Mouse (Mus musculus): Measurements from ENCODE around the gene Lrrc20. TPM values are rescaled to one million over a fixed set of nuclear protein-coding genes. Genes with fewer than 3 reads are reported as not detected.
"Not testable (repeated sequence)": the region's sequence is repeated elsewhere in the genome, so short reads cannot be mapped to it uniquely, and the experiment has no call there.

Gene Lrrc20
- polyA plus RNA-seq, 1 experiment from 2014 or later, result 14.5 TPM

DNA sequence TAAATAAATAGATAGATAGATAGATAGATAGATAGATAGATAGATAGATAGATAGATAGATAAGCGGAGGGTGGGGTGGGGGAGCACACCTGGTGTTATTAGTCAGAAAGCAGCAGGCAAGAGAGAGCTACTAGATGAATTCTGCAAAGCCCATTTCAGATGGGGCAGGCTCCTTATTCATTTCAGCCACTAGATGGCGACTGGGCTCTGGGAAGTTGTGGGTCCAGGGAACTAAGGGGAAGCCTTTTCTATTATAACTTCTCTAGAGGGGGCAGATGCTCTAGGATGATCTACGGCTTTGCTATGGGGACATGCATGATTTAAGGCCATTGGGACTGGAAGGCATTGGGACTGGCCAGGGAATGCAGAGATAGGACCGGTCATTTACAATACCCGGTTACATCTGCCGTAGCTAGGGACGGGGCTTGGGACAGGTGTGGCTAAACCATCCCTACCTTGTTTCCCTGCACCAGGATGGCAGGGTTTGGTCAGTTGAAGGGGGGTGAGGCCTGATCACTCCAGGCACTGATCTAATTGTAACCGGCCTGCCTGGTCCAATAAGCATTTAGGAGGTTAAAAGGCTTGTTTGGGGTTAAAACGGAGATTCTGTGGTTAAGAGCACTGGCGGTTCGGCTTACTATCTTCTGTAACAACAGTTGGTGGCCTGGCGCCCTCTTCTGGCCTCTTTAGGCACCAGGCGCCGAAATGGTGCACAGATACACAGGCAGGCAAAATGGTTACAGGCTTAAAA is 126.9 kb downstream of the Lrrc20 start:
- Histone ChIP-seq H3K4me2 (peak overlapping the region; percentile 43), H3K4me1 (0 out of 2 replicates have a peak, but pooled peaks cover 8% of the 10 kb centered on the region), H3K36me3 (no peaks in the 10 kb centered on the region), H3K4me3 (replicated peaks) (no peak overlapping the region), H3K27ac (replicated peaks) (no peak overlapping the region), H3K9me3 (replicated peaks) (no peaks in the 10 kb centered on the region), H3K9ac (replicated peaks) (no peak overlapping the region), H3K27me3 (replicated peaks) (peaks cover 12% of the 10 kb centered on the region; the same call in 1 of the 2 replicates)
- 11% methylated on average over 14 of the region's 14 CpGs for WGBS
- ATAC-seq (ENCODE audit: low FRiP score), result peak; percentile 53; the same call in 1 of the 2 replicates

DNA sequence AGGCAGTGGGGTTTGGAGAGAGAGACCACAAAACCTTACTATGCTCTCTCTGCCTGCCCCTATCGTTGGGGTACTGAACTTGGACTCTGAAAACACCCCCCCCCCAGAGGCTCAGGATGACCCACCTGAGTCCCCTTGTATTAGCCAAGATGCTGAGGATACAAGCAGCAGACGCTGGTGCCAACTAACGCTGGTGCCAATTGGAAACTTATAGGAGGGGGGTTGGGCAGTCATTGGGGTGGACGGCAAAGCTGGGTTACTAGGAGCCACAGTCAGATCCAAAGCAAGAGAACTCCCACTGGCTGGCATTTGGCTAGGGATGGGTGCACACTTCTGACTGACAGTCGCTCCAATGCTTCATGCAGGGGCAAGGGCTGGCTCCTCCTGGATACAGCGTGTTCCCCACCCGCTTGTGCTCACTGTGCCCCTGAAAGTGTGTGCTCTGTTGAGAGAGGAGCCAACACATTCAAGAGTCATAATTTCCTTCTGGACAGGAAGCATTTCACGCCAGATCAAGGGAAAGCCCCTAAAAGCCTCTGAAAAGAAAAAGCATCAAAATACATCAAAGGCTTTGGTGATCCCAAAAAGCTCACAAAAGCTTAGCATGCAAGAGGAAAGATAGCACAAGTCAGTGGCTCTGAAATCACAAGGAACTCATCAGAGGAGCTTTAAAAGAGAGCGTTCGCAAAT is 128.9 kb downstream of the Lrrc20 start:
- Histone ChIP-seq H3K36me3 (no peaks in the 10 kb centered on the region), H3K4me1 (no peaks in the 10 kb centered on the region), H3K27ac (replicated peaks) (no peak overlapping the region), H3K27me3 (replicated peaks) (peaks cover 8% of the 10 kb centered on the region; the same call in 1 of the 2 replicates), H3K4me2 (no peak overlapping the region), H3K4me3 (replicated peaks) (no peak overlapping the region), H3K9me3 (replicated peaks) (no peaks in the 10 kb centered on the region), H3K9ac (replicated peaks) (no peak overlapping the region)
- 54% methylated on average over 10 of the region's 10 CpGs for WGBS
- ATAC-seq (ENCODE audit: low FRiP score), result no peak

DNA sequence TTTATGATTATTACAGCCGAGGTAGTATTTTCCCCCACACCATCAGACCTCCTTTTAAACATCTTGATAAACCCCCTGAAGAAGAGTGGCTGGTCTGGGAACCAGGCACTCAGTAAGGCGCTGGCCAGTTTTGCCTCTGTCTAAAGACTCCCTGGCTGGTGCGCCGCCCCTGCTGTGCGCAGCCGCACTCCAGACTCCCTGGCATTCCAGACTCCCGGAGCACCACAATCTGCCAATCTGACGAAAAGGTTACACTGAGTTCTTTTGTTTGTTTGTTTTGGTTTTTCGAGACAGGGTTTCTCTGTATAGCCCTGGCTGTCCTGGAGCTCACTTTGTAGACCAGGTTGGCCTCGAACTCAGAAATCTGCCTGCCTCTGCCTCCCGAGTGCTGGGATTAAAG is 129.8 kb downstream of the Lrrc20 start:
- H3K27ac ChIP-seq (replicated peaks); H3K27me3 ChIP-seq (replicated peaks); H3K36me3 ChIP-seq; H3K4me2 ChIP-seq; H3K4me1 ChIP-seq; H3K9ac ChIP-seq (replicated peaks); H3K9me3 ChIP-seq (replicated peaks); H3K4me3 ChIP-seq (replicated peaks); ATAC-seq (ENCODE audit: low FRiP score): not testable (repeated sequence)
- 69% methylated on average over 11 of the region's 11 CpGs for WGBS

DNA sequence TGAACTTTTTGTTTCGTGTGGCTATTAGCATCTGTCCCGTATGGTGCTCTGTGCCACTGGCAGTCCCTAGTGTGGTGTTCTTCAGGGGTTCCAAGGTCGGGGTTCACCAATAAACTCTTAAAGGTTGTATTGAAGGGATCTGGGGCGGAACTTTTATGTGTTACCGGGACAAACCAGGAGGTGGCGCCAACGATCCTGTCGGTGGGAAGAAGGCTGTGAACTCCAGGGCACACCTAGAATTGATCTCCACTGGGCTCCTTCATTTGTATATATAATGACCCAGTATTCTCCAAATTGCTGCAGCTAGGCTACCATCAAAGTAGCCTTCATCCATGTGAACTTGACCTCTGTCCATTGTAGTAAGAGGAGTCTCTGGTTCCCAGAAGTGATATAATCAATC is 130.2 kb downstream of the Lrrc20 start:
- Histone ChIP-seq H3K9me3 (replicated peaks) (no peaks in the 10 kb centered on the region), H3K4me2 (no peak overlapping the region), H3K9ac (replicated peaks) (no peak overlapping the region), H3K27me3 (replicated peaks) (peaks cover 8% of the 10 kb centered on the region; the same call in 1 of the 2 replicates), H3K36me3 (no peaks in the 10 kb centered on the region), H3K27ac (replicated peaks) (no peak overlapping the region), H3K4me1 (no peaks in the 10 kb centered on the region), H3K4me3 (replicated peaks) (no peak overlapping the region)
- 19% methylated on average over 8 of the region's 8 CpGs for WGBS
- ATAC-seq (ENCODE audit: low FRiP score), result no peak

DNA sequence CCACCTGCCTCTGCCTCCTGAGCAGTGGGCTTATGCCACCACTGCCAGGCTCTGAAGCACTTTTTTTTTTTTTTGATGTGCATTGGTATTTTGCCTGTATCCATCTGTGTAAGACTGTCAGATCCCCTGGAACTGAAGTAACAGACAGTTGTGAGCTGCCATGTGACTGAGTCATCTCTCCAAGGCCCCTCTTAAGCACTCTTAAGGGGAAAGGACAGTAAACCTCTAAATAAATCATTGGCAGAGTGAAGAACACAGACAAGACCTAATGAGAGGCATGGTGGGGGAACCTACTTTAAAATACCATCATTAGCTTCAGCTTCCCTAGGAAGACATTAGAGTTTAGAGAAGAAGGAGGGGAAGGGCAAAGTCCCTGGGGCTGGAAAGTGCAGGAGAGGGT is 132.6 kb downstream of the Lrrc20 start:
- Histone ChIP-seq H3K4me2 (no peak overlapping the region), H3K9me3 (replicated peaks) (no peaks in the 10 kb centered on the region), H3K4me3 (replicated peaks) (no peak overlapping the region), H3K27me3 (replicated peaks) (peaks cover 8% of the 10 kb centered on the region; the same call in 1 of the 2 replicates), H3K9ac (replicated peaks) (no peak overlapping the region), H3K27ac (replicated peaks) (no peak overlapping the region), H3K4me1 (no peaks in the 10 kb centered on the region), H3K36me3 (no peaks in the 10 kb centered on the region)
- no peak for ATAC-seq (ENCODE audit: low FRiP score)

DNA sequence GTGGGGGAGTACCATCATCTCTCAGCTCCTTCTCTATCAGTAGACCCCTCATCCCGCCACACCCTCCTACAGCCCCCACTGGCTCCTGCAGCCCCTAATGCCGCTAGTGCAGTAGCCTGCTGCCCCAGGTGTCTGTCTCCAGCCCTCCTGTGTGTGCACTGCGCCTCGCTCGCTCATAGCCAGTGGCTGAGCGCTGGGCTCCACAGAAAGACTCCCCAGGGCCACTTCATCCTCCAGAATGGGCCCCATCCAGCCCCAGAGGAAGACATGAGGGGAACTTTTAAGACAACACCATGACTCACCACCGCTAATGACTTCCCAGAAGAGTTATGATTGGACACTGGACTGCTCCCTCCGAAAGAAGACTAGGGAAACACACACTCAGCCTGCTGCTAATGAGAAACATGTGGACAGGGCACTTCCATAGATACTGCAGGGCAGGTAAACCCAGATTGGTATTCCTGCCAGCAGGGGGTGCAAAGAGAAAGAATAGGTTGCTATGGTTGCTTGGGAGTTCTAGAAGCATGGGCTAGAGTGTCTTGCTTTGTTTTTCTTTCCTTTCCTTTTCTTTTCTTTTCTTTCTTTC is 135.1 kb downstream of the Lrrc20 start:
- Histone ChIP-seq H3K36me3 (no peaks in the 10 kb centered on the region), H3K4me3 (replicated peaks) (no peak overlapping the region), H3K27ac (replicated peaks) (no peak overlapping the region), H3K4me2 (no peak overlapping the region), H3K9me3 (replicated peaks) (no peaks in the 10 kb centered on the region), H3K4me1 (no peaks in the 10 kb centered on the region), H3K27me3 (replicated peaks) (no peaks in the 10 kb centered on the region), H3K9ac (replicated peaks) (no peak overlapping the region)
- 70% methylated on average over 8 of the region's 8 CpGs for WGBS
- ATAC-seq (ENCODE audit: low FRiP score), result no peak

DNA sequence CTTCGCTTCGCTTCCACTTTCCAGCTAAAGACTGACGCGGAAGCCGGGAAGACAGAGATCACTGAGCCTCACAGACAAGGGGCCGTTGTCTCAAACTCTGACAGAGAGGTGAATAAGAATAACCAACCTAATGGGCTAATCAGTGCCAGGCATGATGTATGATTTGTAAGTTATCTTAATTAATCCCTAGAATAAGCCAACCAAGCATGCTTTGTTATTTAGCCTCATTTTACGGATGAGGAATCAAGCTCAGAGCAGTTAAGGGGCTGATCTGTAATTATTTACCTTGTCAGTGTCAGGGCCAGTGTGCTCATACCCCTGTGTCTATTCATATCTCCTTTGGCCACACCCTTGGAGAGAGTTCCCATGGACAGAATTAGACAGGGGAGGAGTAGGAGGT is 138.7 kb downstream of the Lrrc20 start:
- ATAC-seq (ENCODE audit: low FRiP score), result no peak
- Histone ChIP-seq H3K9ac (replicated peaks) (no peak overlapping the region), H3K27me3 (replicated peaks) (no peaks in the 10 kb centered on the region), H3K4me2 (no peak overlapping the region), H3K4me3 (replicated peaks) (no peak overlapping the region), H3K4me1 (no peaks in the 10 kb centered on the region), H3K27ac (replicated peaks) (no peak overlapping the region), H3K36me3 (no peaks in the 10 kb centered on the region), H3K9me3 (replicated peaks) (no peaks in the 10 kb centered on the region)
- WGBS, result 92% methylated on average over 7 of the region's 7 CpGs

DNA sequence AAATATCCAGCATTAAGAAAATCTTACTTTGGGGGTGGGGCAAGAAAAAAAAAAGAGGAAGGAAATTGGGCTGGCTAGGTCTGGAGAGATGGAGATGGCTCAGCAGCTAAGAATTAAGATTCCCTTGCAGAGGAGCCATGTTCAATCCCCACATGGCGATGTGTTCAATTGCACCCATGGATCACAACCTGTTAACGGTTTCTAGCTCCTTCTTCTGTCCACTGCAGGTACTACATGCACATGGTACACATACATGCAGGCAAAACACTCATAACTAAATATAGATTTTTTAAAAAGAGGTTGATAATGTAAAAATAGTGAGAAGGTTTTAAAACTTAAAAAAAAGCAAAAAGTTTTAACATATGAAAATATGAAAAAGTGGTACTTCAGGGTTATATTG is 142.9 kb downstream of the Lrrc20 start:
- H3K4me3 ChIP-seq (replicated peaks), result no peak overlapping the region
- no peak overlapping the region for H3K4me2 ChIP-seq
- H3K27me3 ChIP-seq (replicated peaks), result no peaks in the 10 kb centered on the region; the same call in 1 of the 2 replicates
- no peak for ATAC-seq (ENCODE audit: low FRiP score)
- no peak overlapping the region for H3K9ac ChIP-seq (replicated peaks)
- WGBS, result 80% methylated on average over 2 of the region's 2 CpGs
- no peak overlapping the region for H3K27ac ChIP-seq (replicated peaks)
- no peaks in the 10 kb centered on the region for H3K36me3 ChIP-seq
- no peaks in the 10 kb centered on the region for H3K4me1 ChIP-seq
- H3K9me3 ChIP-seq (replicated peaks), result no peaks in the 10 kb centered on the region

DNA sequence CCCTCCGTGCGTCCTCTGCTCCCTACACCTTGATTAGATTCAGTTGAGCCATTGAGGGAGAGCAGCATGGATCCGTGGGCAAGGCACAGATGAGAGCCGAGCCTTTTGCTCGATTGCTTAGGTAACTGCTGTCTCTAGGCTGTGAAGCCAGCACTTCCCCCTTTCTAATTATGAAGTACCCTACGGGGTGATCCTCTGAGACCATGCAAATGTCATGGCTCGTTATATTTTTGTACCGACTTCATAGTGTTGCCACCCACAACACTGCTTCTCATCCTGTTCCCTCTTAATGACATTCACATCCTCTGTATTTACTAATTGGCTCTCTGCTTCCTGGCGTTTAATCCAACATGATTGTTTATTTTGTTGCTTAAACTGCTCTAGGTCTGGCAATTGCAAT is 146.1 kb downstream of the Lrrc20 start:
- Histone ChIP-seq H3K4me1 (peaks cover 17% of the 10 kb centered on the region), H3K9me3 (replicated peaks) (no peaks in the 10 kb centered on the region), H3K4me2 (no peak overlapping the region), H3K27me3 (replicated peaks) (peaks cover 20% of the 10 kb centered on the region), H3K27ac (replicated peaks) (no peak overlapping the region), H3K4me3 (replicated peaks) (no peak overlapping the region), H3K36me3 (no peaks in the 10 kb centered on the region), H3K9ac (replicated peaks) (no peak overlapping the region)
- ATAC-seq (ENCODE audit: low FRiP score), result no peak
- 48% methylated on average over 9 of the region's 9 CpGs for WGBS

DNA sequence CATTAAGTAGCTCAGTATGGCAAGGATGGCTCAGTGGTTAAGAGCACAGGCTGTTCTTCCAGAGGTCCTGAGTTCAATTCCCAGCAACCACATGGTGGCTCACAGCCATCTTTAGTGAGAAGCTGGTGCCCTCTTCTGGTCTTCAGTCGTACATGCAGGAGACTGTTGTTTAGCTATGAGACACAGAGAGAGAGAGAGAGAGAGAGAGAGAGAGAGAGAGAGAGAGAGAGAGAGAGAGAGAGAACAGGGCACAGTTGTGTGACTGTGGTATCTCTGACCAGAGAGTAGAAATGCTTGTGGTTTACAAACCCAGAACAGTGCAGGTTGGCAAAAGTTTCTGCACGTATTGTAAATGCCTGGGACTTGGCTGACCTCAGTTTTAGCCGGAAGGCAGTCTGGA is 148.3 kb downstream of the Lrrc20 start:
- not testable (repeated sequence) for ATAC-seq (ENCODE audit: low FRiP score); H3K9ac ChIP-seq (replicated peaks); H3K27ac ChIP-seq (replicated peaks); H3K4me2 ChIP-seq; H3K36me3 ChIP-seq; H3K9me3 ChIP-seq (replicated peaks); H3K4me3 ChIP-seq (replicated peaks)
- peaks cover 17% of the 10 kb centered on the region for H3K4me1 ChIP-seq
- 68% methylated on average over 3 of the region's 3 CpGs for WGBS
- H3K27me3 ChIP-seq (replicated peaks), result peaks cover 31% of the 10 kb centered on the region

DNA sequence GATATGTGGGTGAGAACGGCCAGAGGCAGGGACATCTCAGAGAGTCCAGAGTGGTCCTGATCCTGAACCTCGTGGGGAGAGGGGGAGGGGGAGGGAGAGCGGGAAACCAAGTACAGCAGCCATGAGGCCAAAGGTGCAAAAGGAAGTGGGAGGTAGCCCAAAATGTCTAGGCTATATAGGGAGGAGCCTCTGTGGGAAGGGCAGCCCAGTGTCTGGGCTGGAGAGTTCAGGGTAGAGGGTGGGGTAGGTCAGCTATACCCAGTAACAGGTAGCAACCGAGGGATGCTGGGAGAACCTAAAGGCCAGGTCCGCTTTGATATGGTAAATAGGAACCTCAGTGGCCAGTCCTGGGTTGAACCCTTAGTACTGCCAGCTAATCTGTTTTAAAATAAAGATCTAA is 149.2 kb downstream of the Lrrc20 start:
- no peak for ATAC-seq (ENCODE audit: low FRiP score)
- no peaks in the 10 kb centered on the region for H3K9me3 ChIP-seq (replicated peaks)
- H3K27ac ChIP-seq (replicated peaks), result no peak overlapping the region
- H3K9ac ChIP-seq (replicated peaks), result 0 out of 2 replicates have a peak overlapping the region, but pooled peaks have one; percentile 54
- no peaks in the 10 kb centered on the region for H3K36me3 ChIP-seq
- H3K4me2 ChIP-seq, result peak overlapping the region; percentile 92
- 32% methylated on average over 5 of the region's 5 CpGs for WGBS
- peaks cover 31% of the 10 kb centered on the region for H3K27me3 ChIP-seq (replicated peaks)
- H3K4me1 ChIP-seq, result peaks cover 17% of the 10 kb centered on the region
- peak overlapping the region; percentile 48 for H3K4me3 ChIP-seq (replicated peaks)

Data from neural tube, embryonic 15.5 days (tissue).